Mouse (Mus musculus): ENCODE data around the gene Ppia.
"Not testable (repeated sequence)": the region's sequence is repeated elsewhere in the genome, so short reads cannot be mapped to it uniquely, and the experiment has no call there.

Gene Ppia

DNA sequence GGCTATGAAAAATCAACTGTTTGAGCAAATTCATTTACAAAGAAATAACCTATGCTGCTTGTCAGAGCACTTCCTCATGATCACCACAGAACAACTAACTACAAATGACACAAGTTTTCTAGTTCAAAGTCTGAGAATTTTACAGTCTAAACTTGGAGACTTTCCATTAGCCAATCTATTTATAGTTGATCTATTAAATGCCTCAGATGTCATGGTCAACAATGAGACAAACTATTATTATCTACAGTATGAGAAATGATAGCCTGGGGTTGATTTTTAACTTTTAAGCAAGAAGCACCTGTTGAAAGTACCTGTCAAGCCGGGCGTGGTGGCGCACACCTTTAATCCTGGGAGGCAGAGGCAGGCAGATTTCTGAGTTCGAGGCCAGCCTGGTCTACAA is 27.3 kb downstream of the Ppia start:
- no peak for DNase-seq (ENCODE audit: low spot score)

GRCm38 (mm10) chr11:6443102-6443501 is 27.9 kb downstream of the Ppia start:
- DNase-seq (ENCODE audit: low spot score) = no peak

- DNase-seq (ENCODE audit: low spot score) = no peak
These were observed 28.5 kb downstream of the Ppia start for GRCm38 (mm10) chr11:6443727-6444076.

DNA sequence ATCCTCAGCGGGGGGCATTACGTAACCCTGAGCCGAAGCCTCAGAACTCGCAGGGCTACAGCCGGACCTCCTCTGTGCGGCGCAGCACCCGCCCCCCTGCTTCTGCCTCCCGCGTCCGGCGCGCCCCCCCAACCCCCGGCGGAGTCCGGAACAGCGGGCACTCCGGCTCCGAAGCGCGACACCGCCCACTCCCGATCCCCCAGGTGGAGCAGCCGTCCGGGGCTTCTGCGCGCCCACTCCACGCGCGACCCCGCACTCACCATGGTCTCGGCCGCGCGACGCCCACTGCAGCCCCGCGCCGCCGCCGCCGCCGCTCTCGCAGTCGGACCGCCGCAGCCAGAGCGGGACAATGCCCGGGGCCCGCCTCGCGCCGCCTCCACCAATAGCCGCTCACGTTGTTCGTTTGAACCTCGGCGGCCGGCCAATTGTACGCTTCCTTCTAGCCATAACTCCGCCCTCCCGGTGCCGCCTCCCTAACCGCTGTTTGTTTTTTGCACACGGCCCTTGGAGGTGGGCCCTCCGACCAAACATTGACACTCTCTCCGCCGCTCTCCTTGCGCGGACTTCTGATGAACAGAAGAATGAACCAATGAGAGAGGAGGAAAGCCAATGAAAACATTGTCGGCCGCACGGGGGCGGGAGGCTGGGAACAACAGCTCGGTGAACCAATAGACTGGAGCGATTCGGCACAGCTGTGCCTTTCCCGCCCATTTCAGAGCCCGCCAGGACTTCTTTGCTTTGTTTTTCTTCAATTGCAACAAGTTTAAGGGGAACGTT is 29.0 kb downstream of the Ppia start, which contains the start of gene H2afv:
Gene H2afv, minus strand, starts transcription at position 367 of the 777 bp plus-strand sequence.
- DNase-seq (ENCODE audit: low spot score) = peak; percentile 99

DNA sequence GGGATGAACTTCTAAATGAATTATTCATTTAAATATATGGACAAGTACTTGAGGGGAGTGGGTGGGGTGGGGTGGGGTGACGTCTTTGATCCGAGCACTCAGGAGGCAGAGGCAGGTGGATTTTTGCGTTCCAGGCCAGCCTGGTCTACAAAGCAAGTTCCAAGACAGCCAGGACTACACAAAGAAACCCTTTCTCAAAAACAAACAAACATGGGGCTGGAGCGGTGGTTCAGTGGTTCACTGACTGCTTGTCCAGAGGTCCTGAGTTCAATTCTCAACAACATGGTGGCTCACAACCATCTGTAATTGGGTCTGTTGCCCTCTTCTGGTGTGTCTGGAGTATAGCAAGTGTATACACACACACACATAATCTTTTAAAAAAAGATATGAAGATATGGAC is 30.2 kb downstream of the Ppia start:
- no peak for DNase-seq (ENCODE audit: low spot score)

DNA sequence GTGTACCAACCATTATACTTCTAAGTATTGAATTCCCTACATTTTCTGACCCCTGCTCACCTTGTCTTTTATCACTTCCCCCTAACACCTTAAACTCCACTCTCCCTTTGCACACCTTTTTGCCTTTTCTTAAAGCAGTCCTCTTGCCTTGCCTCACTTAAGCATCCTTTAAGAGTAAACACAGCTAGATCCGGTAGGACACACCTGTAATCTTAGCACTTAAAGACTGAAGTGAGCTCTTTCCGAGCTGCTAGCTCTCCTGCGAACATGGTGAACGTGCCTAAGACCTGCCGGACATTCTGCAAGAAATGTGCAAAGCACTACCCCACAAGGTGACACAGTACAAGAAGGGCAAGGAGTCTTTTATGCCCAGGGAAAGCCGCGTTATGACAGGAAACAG is 30.7 kb downstream of the Ppia start:
- DNase-seq (ENCODE audit: low spot score) = no peak

DNA sequence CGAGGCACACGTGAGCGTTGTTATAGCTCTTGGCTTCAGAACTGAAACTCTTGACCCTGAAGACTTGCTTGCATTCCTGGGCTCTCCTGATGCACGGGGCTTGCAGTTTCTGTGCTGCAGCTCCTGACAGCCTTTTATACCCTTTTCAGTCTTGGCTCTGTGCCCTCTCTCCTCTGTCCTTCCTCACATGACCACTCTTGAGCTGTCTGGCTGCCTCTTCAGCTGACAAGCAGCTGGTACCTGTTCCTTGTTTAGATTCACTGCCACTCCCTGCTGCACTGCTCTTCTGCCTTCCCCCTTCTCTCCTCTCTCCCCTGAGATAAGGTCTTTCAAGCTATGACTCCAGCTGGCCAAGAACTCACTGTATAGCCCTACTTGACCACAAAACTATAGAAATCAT is 32.2 kb downstream of the Ppia start:
- DNase-seq (ENCODE audit: low spot score) = no peak

DNA sequence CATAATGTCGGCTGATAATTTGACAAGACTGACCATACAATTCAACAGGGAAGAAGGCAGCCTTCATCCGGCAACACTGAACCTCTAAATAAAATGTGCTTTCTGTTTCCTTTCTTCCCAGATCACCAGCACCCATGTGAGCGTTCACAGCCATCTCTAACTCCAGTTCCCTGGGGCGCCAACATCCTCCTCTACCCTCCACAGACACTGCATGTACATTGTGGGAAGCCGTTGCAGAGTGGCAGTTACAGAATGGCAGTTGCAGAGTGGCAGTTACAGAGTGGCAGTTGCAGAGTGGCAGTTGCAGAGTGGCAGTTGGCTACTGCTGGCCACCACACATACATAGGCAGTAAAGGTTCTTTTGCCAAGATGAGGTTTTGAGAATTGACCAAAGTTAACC is 32.9 kb downstream of the Ppia start:
- not testable (repeated sequence) for DNase-seq (ENCODE audit: low spot score)

DNA sequence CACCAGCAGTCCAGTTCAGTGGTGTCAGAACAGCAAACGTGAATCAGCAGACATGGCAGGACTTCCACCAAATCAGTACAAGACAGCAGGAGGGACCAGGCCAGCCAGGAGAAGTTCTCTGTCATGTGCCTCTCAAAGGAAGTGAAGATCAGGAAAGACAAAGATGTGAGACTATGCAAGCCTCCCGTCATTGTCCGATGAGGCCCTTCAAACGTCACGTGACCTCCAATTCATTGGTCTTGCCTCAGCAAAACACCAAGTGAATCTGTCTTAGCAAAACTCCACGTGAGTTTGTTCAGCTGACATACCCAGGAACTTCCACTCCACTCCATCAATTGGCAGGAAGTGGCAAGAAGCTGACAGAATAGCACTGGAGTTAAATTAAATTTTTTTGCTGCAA is 40.8 kb downstream of the Ppia start:
- no peak for DNase-seq (ENCODE audit: low spot score)

GRCm38 (mm10) chr11:6463159-6463837 is 48.1 kb downstream of the Ppia start:
- DNase-seq (ENCODE audit: low spot score) = no peak

DNA sequence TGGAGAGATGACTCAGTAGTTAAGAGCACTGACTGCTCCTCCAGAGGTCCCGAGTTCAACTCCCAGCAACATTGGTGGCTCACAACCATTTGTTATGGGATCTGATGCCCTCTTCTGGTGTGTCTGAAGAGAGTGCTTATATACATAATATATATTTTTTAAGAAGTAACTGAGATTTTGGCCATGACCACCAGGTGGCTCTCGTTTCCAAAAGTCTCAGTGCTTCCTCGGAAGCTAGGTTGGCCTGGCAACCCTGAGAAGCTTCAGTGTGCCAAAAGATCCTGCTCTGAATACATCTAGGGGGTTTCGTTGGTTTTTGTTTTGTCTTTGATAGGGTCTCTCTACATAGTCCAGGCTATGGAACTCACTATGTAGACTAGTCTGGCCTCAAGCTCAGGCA is 49.9 kb downstream of the Ppia start:
- no peak for DNase-seq (ENCODE audit: low spot score)

DNA sequence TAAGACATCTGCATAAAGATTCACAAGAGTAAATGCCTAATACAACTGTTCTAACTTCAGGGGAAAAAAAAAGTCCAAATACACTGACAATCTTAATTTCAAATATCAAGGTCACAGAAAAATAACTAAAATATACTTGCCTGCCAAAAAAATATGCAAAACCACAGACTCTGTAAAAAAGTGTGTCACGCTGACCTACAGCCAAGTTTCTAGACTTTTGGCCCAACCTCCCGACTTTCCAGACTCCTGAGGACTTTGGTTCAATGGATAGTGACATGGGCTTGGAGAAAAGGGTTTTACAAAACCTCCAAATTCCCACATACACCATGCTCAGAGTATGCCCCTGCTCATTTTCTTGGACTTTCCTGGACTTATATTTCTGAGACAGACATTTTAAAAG is 53.3 kb downstream of the Ppia start:
- no peak for DNase-seq (ENCODE audit: low spot score)
